Mouse (Mus musculus) ovary, postnatal 10 days (tissue): ENCODE results near the gene Setmar.

Experiments
- DNase-seq: peaks from one replicate; pipeline ENCODE4 v3.0.0; 2022; ENCODE audit warnings: low spot score

Setmar gene

GRCm38 (mm10) chr6:108064918-108065526 is at the start of gene Setmar:
TSS of gene Setmar (plus strand) at chr6:108065045.
- peak; percentile 94 for DNase-seq

DNA sequence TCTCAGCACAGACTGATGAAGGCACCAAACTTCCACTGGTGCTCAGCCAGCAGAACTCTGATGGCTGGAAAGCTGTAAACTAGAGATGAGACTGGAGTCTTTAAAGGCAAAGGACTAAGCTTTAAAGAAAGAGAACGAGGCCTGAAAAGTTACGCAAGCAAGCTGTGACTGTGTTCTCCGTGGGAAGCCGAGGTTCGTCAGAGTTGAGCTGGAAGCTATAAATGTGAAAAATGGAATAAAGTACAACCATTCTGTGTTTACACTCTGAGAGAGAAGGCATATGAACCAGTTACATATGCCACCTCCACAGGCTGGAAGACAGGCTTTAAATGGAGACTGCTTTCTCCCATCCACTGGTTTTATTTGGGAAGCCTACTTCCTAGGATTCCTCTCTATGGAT is 43.2 kb upstream of the Setmar start:
- DNase-seq = no peak

- DNase-seq = peak; percentile 5
These were observed 9.8 kb upstream of the Setmar start for GRCm38 (mm10) chr6:108055041-108055440.

DNA sequence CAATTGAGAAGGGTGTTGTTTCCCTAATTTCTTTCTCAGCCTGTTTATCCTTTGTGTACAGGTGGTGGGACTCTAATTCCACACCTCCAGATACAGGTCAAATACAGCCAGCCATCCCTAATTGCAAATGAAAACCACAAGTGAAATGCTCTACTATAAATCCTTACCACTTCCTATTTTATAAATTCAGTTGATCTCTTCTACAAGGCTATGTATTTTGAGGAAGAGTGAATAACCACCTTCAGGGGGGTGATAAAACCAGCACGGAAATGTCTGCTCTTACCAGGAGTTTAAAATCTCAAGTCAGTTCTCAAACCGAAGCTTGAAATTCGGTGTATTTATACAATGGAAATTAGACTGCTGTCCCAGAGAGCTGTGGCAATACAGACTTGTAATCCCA is 8.9 kb upstream of the Setmar start:
- DNase-seq = no peak

- DNase-seq = no peak
These were observed 7.5 kb upstream of the Setmar start for GRCm38 (mm10) chr6:108057353-108057752.

DNA sequence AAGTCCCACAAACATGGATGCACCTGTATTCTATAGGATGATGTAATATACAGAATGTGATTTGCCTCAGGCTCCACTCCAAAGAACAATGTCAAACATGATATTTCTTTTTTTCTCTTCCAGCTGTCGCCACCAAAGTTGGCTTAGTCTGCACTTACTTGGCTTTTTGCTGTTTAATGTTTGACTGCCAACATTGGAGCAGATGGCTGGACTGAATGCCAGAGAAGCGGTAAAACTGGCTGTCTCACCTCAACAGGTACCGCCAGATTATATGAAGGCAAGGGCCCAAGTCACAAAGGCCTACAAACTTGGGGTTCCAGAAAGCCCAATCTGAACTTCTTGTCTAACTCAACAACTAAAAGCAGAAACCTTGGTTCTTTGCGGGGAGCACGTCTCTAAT is 6.8 kb upstream of the Setmar start:
- DNase-seq = no peak

DNA sequence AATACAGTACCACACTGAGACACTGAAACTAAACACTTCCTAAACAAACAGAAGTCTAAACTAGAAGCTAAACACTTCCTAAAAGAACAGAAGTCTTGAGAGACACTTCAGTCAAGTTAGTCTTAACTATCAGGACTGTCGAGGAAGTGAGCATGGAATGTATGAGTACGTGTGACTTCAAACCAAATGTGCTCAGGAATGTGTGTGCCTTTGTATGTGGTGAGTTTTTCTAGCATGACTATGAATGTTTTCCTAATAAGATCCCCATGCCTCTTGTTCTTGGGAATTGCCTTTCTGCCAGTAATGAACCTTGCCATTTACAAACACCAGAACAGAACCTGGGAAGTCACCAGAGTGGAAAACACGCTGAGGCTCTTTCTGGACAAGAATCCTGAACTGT is 3.7 kb upstream of the Setmar start:
- no peak for DNase-seq

GRCm38 (mm10) chr6:108065583-108065982 is 738 bp downstream of the Setmar start:
- DNase-seq = no peak

- no peak for DNase-seq
These were observed 6.1 kb downstream of the Setmar start for GRCm38 (mm10) chr6:108070947-108071346.

DNA sequence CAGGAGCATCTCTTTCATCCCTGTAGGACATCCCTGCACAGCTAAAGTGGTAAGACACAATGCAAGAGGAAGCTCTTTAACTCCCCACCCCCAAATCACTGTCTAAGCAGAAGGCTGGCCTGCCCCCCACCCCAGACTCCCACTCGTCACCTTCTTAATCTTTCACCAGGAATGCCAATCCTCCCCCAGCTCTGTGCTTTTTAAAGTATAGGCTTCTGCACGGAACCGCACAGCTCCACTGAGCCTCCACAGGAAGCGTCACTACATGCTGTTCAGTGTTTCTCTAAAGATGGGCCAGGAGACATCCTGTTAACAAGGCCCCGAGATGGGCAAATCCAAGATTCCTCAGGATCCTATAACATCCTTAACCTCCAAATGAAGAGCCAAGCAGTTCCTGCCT is 8.2 kb downstream of the Setmar start:
- no peak for DNase-seq

GRCm38 (mm10) chr6:108073931-108074330 is 9.1 kb downstream of the Setmar start:
- DNase-seq = no peak

DNA sequence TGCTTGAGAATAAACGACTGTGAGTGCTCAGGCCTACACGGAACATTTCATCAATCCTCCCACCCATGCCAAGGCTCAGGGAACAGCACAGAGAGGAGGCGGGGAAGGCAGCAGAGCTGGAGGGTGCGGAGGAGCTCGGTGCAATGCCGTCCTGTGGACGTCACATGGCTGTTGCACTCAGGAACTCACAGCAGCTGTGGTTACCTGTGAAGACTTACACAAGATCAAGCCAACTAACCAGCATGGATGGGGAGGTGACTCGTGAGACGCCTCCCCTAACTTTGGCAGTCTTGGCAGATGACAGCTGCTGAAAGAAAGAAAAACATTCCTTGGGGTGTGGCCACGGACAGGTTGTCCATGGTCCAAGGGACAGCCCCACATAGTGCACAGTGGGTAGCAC is 9.8 kb downstream of the Setmar start:
- DNase-seq = no peak

GRCm38 (mm10) chr6:108075857-108076256 is 11.0 kb downstream of the Setmar start:
- DNase-seq = no peak

DNA sequence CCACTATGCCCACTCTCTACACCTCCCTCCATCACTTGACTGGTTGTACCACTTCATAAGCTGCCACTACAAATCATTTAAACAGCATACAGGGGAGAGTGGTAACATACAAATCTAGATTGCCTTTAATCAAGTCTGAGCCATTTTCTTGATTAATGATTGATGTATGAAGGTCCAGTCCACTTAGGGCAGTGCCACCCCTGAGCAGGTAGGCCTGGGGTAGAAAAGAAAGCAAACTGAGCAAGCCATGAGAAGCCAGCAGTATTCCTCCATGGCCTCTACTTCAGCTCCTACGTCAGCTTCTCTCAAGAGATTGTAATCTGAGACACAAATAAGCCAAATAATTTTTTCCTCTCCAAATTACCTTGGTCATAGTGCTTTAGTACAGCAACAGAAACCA is 26.5 kb downstream of the Setmar start:
- no peak for DNase-seq

GRCm38 (mm10) chr6:108092646-108093045 is 27.8 kb downstream of the Setmar start:
- no peak for DNase-seq

DNA sequence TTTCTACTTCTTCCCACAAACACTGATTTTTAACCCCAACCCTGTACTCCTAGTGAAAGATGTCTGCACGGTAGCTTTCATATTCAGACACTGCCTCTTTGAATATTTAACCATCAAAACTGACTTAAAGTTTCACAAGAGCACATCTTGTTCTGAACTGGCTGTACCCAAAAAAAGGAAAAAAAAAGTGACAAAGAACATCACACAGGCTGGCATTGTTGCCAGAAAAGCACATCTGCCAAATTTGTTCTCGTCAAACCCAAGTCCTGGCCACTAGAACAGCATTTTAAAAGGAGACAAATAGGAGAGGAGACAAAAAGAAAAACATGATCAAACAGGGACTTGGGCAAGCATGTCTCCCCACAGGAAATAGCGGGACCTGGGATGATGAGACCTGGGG is 28.6 kb downstream of the Setmar start:
- no peak for DNase-seq

- DNase-seq = no peak
These were observed 30.6 kb downstream of the Setmar start for GRCm38 (mm10) chr6:108095445-108095844.

DNA sequence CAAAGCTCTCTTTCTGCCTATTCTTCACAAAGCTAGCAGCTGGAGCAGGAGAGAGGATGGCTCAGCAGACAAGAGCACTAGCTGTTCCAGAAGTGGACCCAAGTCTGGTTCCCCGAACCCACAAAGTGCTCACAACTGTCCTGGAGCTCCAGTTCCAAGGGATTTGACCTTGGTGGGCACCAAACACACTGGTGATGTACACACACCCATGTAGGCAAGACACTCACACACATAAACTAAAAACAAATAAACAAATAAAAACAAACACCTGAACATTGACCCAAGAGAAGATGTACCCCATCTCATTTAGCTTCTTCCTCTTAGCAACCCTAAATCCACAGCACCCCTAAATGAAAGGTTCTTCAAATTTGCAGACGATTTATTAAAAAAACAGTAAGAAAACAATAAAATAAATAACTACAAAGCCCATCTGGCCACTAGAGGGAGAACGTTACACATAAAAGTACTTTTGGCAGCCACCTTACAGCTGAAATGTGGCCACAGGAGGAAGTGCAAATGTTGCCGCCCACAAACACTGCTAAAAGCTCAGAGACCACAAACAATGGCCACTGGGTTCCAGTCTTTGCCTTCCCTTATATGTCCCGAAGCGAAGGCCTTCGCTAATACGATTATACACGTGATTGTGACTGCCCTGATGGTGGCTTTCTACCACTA is 33.5 kb downstream of the Setmar start:
- peak; percentile 15 for DNase-seq

GRCm38 (mm10) chr6:108098846-108099217 is 34.0 kb downstream of the Setmar start:
- no peak for DNase-seq

GRCm38 (mm10) chr6:108101936-108102830 is 37.3 kb downstream of the Setmar start:
- DNase-seq = no peak

GRCm38 (mm10) chr6:108107376-108107775 is 42.5 kb downstream of the Setmar start:
- no peak for DNase-seq

DNA sequence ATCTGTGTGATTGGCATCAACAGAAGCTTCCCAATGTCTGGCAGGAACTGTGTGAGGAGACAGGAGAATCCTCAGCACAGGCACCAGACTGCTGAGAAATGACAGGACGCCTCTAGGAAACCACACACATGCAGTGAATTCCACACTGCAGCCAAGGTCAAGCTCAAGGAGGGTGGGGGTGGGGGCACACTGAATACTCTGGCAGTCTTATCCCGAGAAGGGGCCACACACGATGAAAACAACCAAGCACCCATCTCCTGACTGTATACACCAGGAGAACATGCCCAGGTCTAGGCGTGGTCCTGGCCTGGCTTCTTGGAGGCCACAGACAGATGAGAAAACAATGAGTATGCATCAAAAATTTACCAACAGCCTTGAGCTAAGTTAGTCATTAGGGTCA is 45.5 kb downstream of the Setmar start:
- no peak for DNase-seq

GRCm38 (mm10) chr6:108111693-108112092 is 46.8 kb downstream of the Setmar start:
- DNase-seq = no peak
